Mouse (Mus musculus): ENCODE measurements around the gene Kazn.

DNA sequence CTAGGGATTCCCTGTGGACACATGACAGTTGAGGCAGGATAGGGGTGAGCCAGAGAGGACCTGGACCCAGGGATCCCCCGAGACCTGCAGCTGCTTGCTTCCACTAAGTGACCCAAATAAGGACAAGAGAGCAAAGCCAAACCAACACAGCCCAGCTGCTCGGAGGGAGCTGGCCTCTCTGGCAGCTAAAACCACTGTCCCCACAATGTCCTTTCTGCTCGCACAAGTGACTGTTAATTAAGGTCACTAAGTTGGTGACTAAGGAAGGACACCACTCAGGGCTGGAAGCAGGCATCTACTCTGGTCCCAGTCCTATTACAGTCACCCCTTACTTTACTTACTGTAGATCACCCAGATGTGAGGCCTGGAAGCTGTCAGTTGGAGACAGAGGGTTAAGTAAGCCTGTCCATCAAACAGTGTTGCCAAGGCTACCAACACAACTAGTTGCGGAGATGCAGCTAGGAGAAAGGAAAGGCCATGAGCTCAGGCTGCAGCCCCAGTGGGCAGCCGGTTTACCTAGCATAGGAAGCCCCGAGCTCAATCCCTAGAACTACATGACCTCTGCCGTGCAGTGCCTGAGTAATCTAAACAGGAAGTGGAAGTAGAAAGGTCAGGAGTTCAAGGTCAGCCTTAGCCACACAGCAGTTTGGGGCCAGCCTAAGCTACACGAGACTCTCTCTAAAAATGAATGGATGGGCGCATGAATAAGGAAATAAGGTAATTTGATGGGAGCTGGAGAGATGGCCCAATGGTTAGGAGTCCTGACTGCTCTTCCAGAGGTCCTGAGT is 185.3 kb downstream of the Kazn start:
- no peak for TF ChIP-seq CTCF (IDR thresholded peaks at IDR 0.05; ENCODE audit: low read depth, low read length)
- TF ChIP-seq POLR2A (IDR thresholded peaks at IDR 0.05; ENCODE audit: insufficient read depth, low read length): no peak
- TF ChIP-seq EP300 (IDR thresholded peaks at IDR 0.05; ENCODE audit: insufficient read depth, low read depth, low read length): no peak

All from ES-Bruce4 (cell line).